Mouse (Mus musculus): ENCODE results near the gene Snx13.

Snx13 gene

DNA sequence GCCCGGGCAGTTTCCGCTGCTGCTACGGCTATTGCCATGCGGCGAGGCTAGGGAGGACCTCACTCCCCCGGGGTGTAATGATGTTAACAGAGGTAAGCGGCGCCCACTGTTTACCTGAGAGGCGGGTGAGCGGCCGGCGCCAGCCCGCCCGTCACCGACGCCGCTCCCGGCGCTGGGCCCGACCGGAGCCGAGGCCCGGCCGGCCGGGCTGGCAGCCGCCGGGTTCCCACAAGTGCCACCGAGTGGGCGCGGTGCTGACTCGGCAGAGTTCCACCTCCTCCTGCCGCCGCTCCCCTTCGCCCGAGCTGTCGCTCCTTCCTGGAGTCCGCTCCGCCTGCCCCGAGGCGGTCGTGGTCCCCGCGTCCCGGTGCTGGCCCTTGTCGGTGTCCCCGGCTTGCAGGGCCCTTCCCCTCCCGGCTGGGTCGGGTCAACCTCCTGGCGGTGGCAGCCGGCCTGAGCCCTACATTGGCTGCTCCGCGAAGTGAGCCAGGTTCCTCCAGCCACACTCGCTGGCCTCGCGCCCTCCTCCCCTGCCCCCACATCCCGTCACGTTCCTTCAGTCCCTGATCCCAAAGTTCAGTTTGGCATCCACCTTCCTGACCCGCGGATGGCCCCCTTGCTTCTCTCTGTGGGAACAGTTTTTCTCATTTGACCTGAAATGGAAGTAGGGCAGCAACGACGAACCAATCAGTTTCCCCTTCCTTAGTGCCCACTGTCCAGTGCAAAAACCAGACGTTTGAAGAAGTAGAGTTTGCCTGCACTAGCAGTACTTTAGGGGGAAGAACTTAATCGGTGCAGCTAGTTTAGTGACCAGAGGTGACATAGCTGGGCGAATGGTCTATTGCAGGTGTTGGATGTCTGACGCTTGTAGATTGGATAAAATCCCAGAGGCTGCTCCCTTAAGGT is 587 bp downstream of the Snx13 start:
- DNase-seq: peak; percentile 48

DNA sequence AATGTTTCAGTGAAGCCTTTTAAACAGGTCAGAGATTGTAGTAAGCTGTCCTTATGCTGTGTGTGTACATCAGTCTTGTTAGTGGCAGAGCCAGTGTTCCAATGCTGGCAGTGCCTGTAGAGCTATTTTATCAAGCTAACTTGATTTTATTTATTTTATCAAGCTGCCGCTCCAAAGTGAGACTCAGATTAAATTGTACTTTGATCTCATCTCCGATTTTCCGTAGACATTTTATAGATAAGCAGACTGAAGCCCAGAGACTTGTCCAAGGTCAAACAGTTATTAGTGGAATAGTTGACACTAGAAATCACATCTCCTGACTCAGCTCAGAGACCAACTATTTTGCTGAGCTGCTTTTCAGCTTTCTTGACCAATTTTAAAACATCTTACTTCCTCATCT is 1.9 kb downstream of the Snx13 start:
- no peak for DNase-seq

DNA sequence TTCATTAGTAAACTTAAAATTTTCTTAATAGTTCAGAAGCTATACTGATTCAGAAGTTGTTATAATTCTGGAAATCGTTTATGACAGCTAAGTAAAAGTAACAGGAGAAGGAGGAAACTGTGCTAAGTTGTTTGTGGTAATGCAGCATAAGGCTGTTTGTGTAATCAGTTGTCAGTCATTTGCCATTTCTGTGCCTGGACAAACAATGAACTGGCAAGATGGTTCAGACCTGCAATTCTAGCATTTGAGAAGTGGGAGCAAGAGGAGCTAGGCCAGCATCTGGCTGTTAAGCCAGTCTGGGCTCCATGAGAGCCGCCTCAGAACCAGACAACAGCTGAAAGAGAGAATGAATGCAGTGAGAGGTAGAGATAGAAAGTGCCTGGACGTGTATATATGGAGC is 3.5 kb downstream of the Snx13 start:
- no peak for DNase-seq

DNA sequence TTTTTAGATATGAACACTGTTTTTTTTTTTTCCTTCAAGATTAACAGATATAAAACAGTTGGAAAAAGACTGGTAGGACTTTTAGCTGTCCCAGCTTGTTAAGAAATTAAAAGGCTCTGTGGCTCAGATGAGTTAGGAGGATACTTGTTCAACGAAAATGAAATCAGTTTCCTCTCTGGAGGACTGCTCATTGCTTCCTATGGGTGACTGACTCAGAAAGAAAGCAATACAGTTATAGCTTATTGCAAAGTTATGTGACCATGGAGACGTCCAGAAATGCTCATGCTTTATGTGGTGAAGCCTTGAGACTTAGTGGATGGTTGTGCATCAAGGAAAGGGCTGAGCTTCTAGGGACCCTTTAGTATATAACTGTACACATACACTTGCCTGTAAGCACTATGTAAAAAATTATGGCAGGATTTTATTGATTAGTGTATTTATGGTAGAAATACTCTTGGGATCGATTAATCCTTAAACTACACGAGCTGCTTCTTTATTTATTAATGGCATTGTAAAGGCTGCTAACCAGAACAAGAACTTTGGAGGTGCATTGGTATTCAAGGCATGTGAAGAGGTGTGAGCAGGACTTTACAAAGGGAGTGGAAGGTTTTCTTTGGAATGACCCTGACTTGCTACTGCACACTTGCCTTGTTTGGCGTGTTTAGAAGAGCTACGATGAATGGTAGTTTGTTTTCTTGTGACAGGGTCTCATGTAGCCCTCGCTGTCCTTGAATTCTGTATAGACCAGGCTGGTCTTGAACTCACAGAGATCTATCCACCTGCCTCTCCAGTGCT is 4.2 kb downstream of the Snx13 start:
- DNase-seq: no peak

DNA sequence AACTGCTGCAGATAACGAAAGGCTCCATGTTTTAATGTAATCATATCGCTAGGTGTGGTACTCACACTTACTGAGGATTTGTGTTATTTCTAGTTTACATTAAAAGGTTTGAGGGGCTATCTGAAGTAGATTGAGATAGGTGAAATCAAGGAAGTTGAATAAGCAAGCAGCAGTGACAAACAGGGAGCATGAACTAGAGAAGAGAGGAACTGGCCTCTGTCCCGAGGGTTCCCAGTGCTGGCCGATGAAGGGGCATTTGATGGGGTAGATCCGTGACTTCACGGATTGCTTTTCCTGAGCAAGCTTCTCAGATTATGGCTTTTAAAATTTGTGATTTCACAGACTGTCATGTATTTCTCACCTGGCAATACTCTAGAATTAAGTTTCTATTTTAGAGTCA is 7.4 kb downstream of the Snx13 start:
- no peak for DNase-seq

DNA sequence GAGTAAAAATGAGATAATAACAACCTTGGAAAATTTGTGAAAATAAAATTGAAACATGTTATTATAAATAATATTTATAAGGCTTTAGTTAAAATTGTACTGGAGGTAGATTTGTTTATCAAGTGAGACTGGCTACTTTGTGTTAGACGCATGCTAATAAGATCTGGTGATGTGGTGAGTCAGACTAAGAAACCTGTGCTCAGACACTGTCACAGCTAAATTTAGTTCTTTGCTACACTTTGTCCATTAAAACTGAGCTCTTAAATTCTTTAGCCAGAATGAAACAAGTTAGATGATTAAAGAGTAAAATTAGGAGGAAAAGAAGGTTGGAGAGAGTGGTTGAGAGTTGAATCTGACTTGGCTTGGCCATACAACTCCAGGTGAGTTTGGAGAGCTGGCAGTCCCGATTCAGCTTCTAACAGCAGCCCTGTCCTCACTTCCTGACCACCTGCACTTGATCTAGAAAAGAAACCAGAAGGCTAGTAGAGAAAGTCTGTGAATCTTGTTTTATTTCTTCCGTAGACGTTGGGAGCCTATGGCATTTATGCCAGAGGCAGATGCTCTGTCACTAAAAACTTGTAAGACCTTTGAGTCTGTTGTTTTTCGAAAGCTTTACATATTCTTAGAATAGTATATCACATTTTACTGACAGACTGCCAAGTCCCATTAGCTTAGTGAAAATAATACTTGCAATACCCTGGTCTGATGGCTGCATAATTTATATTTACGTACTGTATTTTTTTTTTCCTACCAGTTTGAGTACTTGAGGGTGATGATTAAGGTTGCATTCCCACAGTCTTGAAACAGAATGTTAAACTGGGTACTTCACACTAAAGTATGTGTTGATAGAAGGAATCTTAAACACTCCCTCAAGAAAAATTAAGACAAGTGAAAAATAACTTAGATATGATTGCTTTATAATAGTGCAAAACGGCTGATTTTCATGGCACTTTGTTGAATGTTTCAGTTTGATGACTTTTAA is 8.4 kb downstream of the Snx13 start:
- no peak for DNase-seq

DNA sequence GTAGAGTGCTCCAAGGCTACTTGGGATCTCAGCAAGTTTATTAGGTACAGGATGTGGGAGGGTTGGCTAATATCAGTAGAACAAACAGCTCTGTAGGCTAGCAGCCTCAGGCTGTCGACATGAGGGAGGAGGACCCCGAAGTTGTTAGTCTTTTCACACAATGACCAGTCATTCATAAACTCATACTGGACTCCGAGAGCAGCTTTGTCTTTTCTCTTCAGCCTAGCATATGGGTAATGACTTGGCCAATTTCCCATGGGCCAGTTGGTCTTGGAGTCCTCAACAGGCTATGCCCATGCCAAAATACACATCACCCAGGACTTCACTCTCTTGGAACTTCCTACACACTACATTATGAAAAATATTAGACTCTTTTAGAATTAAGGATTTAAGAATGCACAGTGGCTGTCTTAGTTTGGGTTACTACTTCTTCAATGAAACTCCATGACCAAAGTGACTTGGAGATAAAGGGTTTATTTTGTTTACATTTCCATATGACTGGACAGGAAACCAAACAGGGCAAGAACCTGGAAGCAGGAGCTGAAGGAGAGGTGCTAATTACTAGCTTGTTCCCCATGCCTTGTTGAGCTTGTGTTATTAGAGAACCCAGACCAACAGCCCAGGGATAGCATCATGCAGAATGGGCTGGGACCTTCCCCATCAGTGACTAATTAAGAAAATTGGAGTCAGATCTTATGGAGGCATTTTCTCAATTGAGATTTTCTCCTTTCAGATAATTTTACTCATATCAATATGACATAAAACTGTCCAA is 16.9 kb downstream of the Snx13 start:
- no peak for DNase-seq

DNA sequence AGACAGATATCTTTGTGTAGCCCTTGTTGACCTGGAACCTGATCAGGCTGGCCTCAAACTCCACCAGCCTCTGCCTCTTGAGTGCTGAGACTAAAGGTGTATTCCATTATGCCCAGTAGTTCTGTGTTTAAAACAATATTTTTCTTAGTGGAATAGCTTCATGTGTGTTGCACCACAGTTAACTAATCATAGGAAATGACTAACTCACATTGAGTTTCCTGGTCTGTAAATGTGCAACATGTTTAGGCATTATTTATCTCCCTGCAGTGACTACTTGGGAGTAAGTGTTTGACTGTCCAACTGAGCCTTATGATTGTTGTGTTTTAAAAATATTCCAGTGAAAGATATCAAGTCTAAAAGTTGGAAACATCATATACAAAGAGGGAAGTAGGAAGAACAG is 20.6 kb downstream of the Snx13 start:
- DNase-seq: no peak

DNA sequence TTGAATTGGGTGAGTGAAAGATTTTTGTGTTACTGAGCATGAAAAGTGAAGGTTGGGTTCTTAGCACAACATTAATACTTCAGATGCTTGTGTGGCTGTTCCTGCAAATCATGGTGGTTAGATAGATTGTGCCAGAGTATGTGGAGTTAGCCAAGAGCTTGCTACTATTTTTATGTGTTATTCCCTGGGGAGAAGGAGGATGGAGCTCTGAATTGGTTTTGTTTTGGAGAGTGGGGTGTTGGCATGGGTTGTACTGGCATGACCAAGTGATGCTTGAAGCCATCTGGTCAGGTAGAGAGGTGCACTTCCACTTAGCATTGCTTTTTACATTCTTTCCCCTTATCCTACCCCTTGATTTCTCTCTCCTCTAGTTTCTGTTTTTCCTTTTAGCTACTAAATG is 24.4 kb downstream of the Snx13 start:
- DNase-seq: no peak

DNA sequence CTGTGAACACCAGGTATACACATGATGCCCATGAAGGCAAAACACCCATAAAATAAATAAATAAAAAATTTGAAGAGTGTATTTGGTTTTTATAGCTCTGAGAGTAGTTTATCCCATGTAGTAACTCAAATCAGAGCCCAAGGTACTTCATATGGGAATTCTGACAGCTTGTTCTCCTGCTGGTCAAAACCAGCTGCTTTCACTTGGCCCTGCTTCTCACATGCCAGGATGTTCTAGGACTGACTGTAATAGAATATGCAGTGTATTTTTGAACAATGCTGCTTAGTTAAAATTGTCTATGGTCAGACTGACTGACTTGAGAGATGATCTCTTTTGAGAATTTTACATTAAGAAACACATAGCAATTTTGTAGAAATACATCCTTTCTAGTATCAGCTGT is 25.2 kb downstream of the Snx13 start:
- DNase-seq: no peak

DNA sequence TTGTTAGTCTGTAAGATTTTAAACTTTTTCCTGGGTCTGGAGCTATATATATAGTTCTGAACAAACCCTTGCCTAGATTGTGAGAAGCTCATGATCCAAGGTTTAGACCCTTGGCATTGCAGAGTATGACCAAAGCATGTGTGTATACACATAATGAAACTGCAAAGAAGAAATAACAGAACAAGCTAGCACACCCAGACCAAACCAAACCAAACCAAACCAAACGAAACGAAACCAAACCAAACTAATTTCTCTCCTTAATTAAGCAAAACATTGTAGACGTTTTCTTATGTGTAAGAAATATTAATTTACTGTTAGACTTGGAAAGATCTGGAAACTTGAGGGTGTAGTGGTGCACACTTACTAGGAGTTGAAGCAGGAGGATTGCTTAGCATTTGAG is 29.0 kb downstream of the Snx13 start:
- no peak for DNase-seq

DNA sequence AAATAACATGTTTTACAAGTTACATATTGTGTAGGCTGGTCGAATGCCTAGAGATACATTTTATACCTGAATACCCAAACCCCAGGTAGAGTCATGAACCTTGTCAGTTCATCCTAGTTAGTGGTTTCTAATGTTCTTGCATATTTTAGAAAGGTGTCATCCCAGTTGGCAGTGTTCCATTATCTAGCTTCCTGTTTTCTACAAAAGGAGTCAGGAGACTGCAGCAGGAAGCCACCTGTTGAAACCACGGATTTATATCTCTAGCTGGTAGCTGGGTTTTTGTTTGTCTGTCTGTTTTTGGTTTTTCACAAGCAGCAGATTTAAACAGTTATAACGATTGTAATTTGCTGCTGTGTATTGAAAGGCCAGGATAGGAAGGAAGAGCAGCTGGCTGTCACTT is 76.6 kb downstream of the Snx13 start:
- no peak for DNase-seq

DNA sequence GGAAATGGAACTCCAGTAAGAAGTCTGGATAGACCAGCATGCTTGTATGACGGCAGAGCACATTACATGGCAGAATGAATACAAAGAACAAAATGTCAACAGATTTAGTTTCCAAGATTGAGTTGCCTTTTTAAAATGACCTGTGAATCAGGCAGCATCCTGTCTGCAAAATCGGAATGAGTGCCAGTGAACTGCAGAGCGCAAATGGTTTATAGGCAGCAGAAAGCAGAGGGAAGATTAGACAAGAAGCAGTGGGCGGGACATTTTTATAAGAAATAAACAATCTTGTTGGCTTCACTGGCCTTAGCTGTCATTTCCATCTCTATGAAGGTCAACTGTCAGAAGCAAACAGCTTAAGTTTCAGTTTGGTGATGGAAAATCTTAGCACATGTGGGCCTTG is 106.2 kb downstream of the Snx13 start:
- no peak for DNase-seq

DNA sequence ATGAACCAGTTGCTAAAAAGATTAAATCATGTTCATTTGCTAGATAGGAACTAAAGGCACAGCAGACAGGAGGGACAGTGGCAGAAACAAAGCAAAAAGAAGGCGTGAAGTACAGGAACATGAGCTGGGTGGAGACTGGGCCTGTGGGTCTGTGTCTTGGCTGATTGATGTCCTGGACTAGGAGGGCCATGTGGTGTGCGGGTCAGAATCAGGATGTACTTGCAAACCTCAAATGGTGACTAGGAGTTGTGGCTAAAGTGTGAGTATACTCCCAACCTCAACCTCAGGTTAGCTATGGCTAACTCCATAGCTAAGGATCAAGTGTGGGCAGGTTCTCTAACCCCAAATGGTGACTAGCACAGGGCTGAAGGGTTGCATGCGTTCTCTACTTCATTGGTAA is 107.2 kb downstream of the Snx13 start:
- DNase-seq: no peak

DNA sequence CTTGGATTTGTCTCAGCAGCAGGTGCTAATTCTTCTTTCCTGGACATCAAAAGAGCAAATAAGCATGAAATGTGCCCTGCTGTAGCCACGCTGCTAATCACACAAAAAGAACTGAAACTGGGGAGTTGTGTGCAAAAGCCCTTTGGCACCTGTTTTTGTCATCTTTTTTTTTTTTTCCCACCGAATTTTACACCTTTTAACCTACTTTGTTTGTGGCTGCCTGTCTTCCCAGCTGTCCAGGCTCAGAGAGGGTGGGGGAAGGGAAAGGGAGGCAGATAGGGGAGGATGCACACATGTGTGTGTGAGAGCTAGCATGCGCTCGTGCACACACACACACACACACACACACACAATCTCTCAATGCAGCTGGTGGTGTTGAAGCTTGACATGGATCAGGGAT is 110.3 kb downstream of the Snx13 start:
- DNase-seq: no peak

DNA sequence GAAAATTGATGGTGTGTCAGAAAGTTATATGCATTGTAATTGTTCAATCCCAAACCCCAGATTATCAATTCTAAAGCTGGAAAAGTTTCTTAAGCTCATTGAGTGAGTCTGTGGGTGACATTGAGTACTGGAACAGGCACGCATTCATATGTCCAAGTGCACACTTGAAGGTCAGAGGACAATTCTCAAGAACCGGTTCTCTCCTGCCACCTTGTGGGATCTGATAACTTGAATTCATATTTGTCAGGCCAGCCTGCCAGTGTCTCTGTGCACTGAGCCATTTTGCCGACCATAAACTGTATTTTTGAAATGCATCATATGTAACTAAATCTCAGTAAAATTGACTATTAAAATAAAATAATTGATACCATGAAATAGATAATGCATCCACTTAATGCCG is 114.7 kb downstream of the Snx13 start:
- DNase-seq: no peak

DNA sequence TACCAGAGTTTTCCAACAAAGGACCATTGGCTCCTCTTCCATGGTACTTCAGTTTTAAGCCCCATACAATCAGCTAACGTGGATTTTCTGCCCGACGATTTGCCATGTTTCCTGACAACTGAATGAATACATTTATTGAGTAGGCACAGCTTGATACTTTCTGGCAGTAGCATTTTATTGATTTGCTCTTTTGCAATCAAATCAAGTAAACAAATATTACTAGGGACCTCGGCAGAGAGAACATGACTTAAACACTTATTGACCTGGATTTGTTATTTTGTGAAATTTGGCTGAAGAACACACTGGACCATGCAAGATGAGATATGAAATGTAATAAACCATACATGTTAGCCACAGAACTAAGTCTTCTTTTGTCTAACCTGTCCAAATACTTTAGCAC is 123.3 kb downstream of the Snx13 start:
- no peak for DNase-seq

DNA sequence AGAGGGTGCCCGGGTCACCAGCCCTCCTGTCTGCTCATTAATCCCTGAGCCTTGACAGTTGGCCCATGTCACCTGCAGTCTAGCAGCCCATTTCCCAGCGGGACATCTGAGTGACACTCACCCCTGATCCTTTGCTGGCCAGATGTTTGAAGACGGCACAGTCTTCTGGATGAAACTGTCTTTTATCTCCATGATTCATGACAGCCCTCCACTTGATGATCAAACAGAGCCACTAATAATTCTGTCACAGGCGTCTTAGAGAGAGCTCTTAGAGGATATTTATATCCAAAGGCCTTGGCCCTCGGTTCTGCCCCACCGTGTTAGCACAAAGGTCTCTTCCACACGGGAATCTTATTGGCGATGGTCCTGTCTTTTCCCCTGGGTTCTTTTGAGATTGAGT is 129.0 kb downstream of the Snx13 start:
- no peak for DNase-seq

DNA sequence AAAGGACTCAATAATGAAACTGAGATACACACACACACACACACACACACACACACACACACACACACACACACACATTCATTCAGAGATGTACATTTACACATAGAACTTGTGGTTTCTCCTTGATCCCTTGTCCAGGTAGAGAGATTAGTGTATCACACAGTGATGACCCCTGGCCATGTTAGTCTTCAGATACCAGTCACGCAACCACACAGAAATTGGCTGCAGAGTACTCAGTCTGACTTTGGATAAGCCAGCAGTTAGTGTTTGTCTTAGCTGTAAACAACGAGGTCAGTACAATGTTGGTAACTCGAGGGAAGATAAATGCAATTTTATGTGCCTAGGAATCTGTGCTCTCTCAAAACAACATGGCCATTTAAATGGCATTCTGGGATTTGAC is 129.6 kb downstream of the Snx13 start:
- no peak for DNase-seq

DNA sequence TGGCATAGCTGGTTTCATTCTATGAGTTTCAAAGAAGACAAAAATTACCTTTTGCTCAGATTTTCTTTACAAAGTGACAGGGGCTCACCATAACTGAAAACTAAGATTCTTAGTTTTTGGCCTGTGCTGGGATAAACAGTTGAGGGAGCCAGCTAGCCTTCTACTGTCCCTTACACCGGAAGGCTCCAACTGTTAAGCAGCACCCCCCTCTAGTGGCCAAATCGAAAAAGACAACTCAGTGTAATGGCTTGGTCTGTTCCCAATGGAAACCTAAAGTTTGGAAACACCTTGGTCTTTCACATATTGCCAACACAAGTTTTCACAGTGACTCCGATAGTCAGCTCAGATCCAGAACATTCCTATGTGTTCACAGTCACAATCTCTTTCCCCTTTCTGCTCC is 135.7 kb downstream of the Snx13 start:
- peak; percentile 90 for DNase-seq

DNA sequence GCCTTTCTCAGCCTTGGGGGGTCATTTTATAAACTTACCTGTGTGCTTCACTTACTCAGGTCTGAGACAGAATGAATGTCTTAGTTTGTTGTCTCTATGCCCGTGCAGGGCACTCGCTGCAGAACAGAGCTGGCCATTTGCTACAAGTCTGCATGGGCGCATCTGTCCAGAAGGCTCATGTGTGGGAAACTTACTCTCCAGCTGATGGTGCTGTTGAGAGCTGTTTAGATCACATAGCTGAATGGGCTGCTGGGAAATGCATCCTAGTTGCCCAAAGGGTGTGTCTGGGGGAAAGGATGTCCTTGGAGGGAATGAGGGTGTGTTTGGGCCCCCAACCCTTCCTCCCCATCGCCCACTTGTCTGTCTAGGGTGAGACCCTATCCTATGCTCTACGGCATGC is 137.3 kb downstream of the Snx13 start:
- no peak for DNase-seq

DNA sequence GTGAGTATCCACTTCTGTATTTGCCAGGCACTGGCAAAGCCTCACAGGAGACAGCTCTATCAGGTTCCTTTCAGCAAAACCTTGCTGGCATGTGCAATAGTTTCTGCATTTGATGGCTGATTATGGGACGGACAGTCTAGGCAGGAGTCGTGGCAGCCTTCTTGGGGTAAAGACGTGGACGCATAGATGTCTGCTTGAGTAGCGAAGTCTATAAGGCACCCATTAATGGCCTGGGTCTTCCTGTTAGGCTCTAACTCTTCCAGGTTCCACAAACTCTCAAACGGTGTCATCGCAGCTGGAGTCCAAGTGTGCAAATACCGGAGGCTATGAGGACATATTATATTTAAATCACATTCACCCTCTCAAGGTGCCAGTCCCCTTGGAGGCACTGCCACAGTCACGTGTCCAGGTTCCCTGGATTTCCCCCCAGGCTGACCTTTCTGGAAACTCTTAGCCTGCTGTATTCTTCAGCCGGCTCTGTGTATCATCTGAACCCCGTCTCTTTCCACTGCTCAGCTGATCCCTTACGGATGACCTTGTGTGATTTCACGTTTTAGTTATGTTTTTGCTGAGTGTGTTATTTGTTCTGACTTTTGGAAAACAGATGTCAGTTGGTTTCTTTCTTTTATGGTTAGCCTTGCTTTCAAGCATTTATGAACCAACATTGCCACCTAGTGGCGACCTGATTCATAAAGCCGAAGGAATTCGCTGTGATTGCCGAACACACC is 144.9 kb downstream of the Snx13 start:
- DNase-seq: peak; percentile 91

Measured in right cerebral cortex, postnatal 4 days (tissue).